Mouse (Mus musculus) monocyte, adult 2 months (primary cell): ENCODE data around the gene Bad.
A peak's percentile ranks its signal among the peaks of the same experiment; 100 is the strongest.

Experiments used
- DNase-seq, 2 experiments: peaks; one replicate each; pipeline ENCODE4 v3.0.0; 2022; ENCODE audit warnings: low spot score in 2 of 2, low read depth in 1 of 2

The Bad gene

GRCm38 (mm10) chr19:6933436-6934194 lies 8.0 kb upstream of the Bad start:
- DNase-seq = no peak

DNA sequence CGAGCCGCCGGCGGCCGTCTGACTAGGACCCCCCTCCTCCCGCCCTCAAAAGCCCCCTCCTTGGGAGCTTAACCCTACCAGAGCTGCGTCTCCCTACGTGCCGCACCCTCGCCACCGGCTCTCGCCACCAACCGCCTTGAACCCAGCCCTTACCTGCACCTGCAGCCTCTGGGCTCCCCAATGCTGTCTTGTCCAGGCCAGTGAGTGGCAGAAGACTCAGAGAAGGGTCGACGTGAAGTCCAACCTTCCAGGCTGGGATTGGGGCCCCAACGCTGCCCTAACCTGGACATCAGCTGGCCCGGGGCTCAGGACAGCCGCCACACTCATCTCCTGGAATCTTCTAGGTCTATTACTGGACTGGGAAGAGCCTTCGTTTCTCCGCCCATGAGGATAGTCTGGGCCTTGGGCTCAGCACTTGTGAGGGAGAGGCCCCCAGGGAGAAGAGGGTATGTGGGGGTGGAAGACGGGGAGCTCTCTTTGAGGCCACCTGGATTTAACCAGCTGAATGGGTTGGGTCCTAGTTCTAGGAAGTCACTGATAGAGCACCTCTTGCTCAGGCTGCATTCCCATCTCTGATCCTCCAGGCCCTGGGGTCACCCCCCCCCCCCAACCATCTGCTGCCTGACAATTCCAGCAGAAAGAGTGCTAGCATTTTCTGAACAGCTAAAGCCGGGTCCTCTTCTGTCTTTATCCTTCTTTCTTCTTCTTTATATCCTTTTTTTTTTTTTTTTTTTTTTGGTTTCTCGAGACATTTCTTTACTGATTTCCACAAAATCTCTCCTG lies 7.3 kb upstream of the Bad start, which contains the start of gene Kcnk4:
Kcnk4 (minus strand) TSS at position 321 of the 783 bp plus-strand sequence.
- no peak for DNase-seq

DNA sequence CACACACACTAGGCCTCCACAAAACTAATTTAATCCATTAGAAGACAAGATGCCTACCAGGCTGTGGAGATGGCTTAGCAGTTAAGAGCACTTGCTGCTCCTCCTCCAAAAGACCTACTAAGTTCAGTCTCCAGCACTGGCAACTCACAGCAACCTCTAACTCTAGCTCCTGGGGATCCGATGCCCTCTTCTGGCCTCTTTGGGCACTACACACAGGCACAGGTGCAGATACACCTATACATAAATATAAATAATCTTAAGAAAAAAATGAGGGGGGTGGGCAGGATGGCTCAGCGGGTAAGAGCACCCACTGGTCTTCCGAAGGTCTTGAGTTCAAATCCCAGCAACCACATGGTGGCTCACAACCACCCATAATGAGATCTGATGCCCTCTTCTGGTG lies 5.4 kb upstream of the Bad start:
- no peak for DNase-seq

DNA sequence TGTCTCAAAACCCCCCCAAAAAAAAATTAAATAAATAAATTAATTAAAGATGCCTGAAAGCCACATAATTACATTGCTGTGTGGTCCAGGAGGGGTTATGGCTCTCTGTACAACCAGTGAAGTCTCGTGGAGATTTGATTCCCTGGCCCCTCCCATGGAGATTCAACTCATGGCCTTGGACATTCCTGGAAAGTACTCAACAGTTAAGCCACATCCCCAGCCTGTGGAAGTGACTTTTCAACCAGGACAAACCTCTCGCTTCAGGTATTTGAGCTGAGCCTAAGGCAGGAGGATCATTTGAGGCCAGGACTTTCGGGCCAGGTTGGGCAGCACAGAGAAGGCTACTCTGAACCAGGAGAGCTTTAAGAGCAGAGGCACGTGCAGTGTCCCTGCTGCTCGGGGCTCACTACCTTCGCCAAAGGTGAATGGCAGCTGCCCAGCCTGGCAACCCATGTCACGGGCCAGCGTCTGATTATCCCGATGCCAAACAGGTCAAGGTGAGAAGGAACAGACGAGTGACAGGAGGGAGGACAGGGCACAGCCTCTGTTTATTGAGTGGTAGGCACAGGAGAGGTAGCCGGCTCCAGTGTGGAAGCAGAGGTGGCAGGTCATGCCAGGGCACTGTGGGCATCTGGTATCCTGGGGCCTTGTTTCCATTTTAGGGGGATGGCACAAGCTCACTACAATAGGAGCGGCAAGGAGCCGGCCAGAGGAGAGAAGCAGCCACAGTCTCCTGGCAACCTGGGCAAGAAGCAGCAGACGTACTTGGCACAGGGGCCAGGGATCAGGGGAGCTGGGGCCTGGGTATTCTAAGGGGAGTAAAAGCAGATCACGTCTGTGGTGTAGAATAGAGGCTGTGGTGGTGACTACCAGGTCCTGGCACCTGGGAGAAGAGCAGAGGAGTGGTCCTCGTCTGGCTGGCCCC lies 3.9 kb upstream of the Bad start:
- no peak for DNase-seq

DNA sequence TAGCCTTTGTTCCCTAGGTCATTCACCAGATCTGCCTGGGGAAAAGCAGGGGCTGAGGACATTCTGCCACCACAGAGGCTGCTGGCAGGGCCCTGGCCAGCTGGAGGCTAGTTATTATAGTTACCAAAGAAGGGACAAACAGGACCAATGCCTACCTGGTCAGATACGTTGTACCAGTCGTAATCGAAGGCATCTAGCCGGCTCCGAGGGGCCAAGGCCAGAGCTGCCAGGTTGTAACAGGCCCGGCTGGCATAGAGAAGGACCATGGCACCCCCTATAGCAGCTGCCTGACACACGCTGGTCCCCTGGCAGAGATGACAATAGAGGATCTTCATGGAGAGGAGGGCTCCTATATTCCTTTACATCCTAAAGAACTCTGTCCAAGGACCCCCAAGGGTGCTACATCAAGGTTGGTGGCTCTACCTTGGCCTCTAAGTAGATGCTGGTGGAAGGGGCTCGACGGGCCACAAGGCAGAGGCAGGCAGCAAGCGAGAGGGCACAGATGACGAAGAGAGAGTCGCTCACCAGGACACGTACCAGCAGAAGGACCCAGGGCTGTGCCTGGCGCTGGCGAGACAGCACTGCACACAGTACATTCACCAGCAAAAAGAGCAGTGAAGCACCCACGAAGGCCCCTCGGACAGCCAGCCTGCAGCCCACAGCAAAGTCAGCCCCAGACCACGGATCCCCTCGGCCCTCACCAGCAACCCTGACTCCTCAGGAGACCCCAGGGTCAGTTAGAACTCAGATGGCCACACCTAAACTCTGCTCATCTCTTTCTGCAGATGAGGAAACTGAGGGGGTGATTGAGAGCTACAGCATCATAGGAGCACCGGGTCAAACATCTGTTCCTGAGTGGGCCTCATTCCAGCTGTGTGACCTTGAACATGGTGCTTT lies 2.3 kb upstream of the Bad start:
- no peak for DNase-seq

DNA sequence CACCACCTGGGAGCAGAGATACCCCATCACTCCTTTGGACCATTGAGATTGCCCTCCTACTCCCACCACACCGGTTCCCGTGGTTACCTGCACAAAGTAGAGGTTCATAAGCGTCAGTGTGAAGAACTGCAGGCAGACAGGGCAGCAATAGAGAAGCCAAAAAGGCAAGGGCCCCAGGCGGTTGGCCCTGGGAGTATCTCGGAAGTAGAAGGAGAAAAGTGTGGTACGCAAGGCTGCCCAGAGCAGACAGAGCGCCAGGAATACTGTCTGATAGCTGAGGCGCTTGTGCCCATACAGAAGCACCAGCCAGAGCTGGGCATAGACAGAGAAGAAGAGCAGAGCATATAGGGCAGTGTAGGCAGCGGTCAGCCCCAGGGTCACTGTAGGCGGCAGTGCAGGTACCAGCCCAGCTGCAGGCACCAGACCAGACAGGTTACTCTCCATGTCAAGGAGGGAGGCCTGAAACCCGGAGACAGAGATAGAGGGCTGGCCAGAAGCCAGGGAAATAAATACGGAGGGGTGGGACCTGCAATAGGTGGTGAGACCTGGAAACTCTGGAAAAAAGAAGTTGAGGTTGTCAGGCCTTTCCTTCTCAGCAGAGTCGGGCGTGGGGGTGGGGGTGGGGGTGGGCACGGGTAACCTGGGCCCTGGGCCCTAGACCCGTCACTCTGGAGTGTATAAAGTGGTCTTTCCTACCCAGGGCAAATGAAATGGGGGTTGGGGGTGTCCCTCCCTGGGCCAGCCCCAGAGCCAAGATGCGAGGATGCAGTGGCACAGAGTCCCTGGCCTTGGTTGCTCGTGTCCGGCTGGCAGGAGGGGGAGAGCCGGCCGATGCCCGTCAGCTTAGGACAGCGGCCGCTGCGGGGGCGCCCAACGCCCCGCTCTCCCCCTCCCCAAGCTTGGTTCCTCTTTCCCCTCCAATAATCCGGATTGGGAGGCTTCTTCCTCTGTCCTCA lies 987 bp upstream of the Bad start:
- DNase-seq = no peak

- DNase-seq = peak; percentile 78 to 87
Observed at GRCm38 (mm10) chr19:6942249-6942691, 609 bp downstream of the Bad start, which contains the start of gene Gpr137. Gpr137 (minus strand) TSS chr19:6942480.

- no peak for DNase-seq
Observed at GRCm38 (mm10) chr19:6942764-6943163, 1.1 kb downstream of the Bad start.

DNA sequence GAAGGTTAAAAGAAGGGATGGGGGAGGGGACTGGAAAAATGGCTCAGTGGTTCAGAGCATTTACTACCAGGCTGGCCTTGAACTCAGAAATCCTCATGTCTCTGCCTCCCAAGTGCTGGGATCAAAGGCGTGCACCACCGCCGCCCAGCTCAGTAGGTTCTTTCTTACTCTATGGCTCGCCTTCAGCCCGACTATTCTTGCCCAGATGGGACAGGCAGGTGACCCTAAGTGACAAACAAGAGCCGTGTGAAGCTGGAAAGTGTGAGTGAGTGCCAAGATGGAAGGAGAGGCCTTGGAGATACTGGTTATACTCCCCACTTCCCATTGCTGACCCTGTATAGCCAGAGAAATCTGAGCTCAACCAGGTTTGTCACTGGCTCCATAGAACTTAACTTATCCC lies 2.0 kb downstream of the Bad start:
- no peak for DNase-seq

DNA sequence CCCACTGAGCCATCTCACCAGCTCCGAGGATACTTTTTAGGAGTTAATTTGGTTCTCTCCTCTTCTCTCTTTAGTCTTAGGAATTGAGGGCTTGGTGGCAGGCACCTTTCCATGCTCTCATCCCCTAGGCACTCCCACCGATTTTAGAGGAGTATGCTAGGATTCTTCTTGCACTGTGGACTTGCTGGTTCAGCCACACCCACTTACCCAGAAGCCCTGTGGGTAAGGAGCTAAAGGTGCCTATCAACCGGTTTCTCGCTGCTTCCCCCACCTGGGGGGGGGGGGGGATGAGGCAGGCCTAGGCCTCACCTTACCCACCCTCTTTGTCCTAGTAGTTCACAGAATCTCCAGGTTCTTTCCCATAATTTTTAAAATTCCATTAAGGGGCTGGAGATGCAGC lies 6.1 kb downstream of the Bad start:
- no peak for DNase-seq

GRCm38 (mm10) chr19:6948186-6948585 lies 6.5 kb downstream of the Bad start:
- no peak for DNase-seq

DNA sequence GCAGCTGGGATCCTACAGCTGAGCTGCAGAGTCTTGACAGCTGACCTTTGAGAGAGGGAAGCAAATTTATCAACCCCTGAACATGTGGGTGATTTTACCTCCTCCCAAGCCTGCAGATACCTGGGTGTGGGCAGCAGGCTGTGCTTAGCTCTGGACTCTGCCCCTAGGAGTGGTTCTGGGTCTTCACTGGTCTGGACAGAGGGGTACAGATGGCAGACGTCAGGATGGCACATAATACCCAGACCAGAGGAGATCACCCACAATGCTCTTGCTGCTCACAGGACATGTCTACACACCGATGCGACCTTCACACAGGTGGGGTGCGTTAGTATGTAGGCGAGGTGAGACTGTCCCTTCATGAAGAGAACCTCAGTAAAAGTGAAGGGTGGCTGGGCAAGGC lies 7.9 kb downstream of the Bad start:
- DNase-seq = no peak

DNA sequence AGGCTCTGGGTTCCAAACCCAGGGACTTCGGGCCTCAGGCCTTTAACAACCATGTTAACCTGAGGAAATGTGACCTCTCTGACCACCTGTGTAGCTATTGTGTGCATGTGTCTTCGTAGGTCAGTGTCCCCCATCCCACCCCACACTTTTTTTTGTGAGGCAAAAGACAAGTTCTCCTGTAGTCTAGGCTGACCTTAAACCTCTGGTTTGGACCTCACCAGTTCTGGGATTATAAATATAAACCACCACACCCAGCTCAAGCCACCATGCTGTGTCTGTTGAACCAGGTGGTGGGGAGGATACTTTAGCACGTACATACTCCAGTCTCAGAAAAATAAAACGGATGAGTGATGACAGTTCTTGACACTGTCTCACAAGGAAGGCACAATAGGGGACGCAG lies 8.3 kb downstream of the Bad start:
- no peak for DNase-seq

- DNase-seq = no peak
Observed at GRCm38 (mm10) chr19:6950613-6951153, 9.0 kb downstream of the Bad start.

- DNase-seq = peak; percentile 75 to 77
Observed at GRCm38 (mm10) chr19:6951381-6951968, 9.8 kb downstream of the Bad start.

- DNase-seq = no peak
Observed at GRCm38 (mm10) chr19:6951994-6952711, 10.5 kb downstream of the Bad start.

GRCm38 (mm10) chr19:6952712-6953037 lies 11.0 kb downstream of the Bad start:
- DNase-seq = no peak

DNA sequence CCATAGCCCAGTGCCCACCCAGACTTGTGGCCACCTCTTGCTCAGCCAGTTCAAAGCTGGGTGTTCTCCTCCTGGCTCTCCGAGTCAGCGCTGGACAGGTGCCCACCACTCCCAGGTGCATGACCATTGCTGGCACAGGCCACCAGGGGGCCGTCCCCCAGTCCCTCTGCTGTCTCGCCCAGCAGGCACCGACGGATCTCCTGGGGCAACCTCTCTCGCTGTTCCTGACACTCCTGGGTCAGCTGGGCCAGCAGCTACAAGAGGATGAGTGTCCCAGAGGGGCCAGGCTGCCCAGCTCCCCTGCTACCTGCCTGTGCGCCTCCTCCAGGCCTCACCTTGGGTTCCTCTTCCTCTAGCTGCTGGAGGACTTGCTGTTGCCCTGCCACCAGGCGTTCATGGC lies 12.4 kb downstream of the Bad start:
- no peak for DNase-seq
